In genomic region chr15:93710493-93711149, GRCm38 (mm10) we compare ENCODE assay signal across 19 mouse cellular contexts.
DNase-seq lines count a peak whose midpoint lies in the region; ATAC-seq and TF ChIP-seq lines count a peak whose summit lies in the region.
"Had no signal": no experiment of that assay in that cellular context is flagged by ENCODE, and none has a peak within 500 bp of the region (broad histone marks: within the 10 kb centered on the region; RNA-seq: fewer than 3 reads in every experiment).

No protein-coding gene starts in this region.

- H3K9me3 ChIP-seq in hindbrain, embryonic 10.5 days, result no peaks in the 10 kb centered on the region
- H3K9me3 ChIP-seq in hindbrain, embryonic 14.5 days (ENCODE audit: control insufficient read depth, low read length), result no peaks in the 10 kb centered on the region
- H3K9me3 ChIP-seq in stomach, embryonic 15.5 days, result no peaks in the 10 kb centered on the region
- no peaks in the 10 kb centered on the region for H3K9me3 ChIP-seq in stomach, postnatal 0 days (ENCODE audit: control insufficient read depth, low read length)
- H3K9me3 ChIP-seq: embryonic facial prominence, embryonic 15.5 days; liver, embryonic 13.5 days; neural tube, embryonic 12.5 days had no signal

- no peak for DNase-seq in hindbrain, embryonic 10.5 days (ENCODE audit: low spot score)
- DNase-seq in hindbrain, embryonic 14.5 days (ENCODE audit: low spot score), result no peak
- no peak for DNase-seq in stomach, postnatal 0 days (ENCODE audit: low spot score)
- peak; percentile 27 for DNase-seq in kidney, postnatal 10 days
- no peak for DNase-seq in neural tube, embryonic 10.5 days (ENCODE audit: extremely low spot score, low spot score)
- no peak for DNase-seq in thymus, postnatal 25 days
- DNase-seq in thymus, adult 18-20 months, result no peak
- DNase-seq: cerebellum, postnatal 10 days; gastrocnemius, postnatal 25 days; heart, postnatal 10 days; left cerebral cortex, postnatal 4 days; liver, embryonic 13.5 days; lung, postnatal 14 days; right cerebral cortex, postnatal 14 days had no signal

- H3K9ac ChIP-seq in hindbrain, embryonic 14.5 days, result no peak overlapping the region
- no peak overlapping the region for H3K9ac ChIP-seq in stomach, embryonic 15.5 days
- H3K9ac ChIP-seq in stomach, postnatal 0 days (ENCODE audit: low read length), result no peak overlapping the region
- H3K9ac ChIP-seq: embryonic facial prominence, embryonic 15.5 days; liver, embryonic 13.5 days; neural tube, embryonic 12.5 days had no signal

- ATAC-seq in hindbrain, embryonic 14.5 days (ENCODE audit: low FRiP score), result no peak
- no peak for ATAC-seq in stomach, embryonic 15.5 days (ENCODE audit: insufficient read depth, low FRiP score, low read depth)
- no peak for ATAC-seq in stomach, postnatal 0 days (ENCODE audit: low FRiP score, low TSS enrichment)
- ATAC-seq: forebrain, embryonic 14.5 days; hindbrain, embryonic 16.5 days had no signal

- 93% methylated on average over 15 of the region's 15 CpGs for WGBS in hindbrain, embryonic 10.5 days
- WGBS in hindbrain, embryonic 14.5 days, result 92% methylated on average over 15 of the region's 15 CpGs
- 84% methylated on average over 15 of the region's 15 CpGs for WGBS in stomach, embryonic 15.5 days
- 85% methylated on average over 15 of the region's 15 CpGs for WGBS in stomach, postnatal 0 days

- no peaks in the 10 kb centered on the region for H3K36me3 ChIP-seq in hindbrain, embryonic 10.5 days
- no peaks in the 10 kb centered on the region for H3K36me3 ChIP-seq in hindbrain, embryonic 14.5 days (replicated peaks; ENCODE audit: control insufficient read depth, insufficient read depth)
- H3K36me3 ChIP-seq in stomach, embryonic 15.5 days, result no peaks in the 10 kb centered on the region
- H3K36me3 ChIP-seq in stomach, postnatal 0 days (ENCODE audit: control insufficient read depth, insufficient read depth, low read length), result no peaks in the 10 kb centered on the region
- H3K36me3 ChIP-seq: embryonic facial prominence, embryonic 15.5 days; liver, embryonic 13.5 days; neural tube, embryonic 12.5 days had no signal

- peaks cover 12% of the 10 kb centered on the region; the same call in 1 of the 2 replicates for H3K4me1 ChIP-seq in hindbrain, embryonic 10.5 days (replicated peaks)
- no peaks in the 10 kb centered on the region for H3K4me1 ChIP-seq in hindbrain, embryonic 14.5 days (replicated peaks; ENCODE audit: control insufficient read depth, insufficient read depth, low read length)
- peaks cover 10% of the 10 kb centered on the region; the same call in 1 of the 2 replicates for H3K4me1 ChIP-seq in stomach, embryonic 15.5 days
- no peaks in the 10 kb centered on the region; the same call in 1 of the 2 replicates for H3K4me1 ChIP-seq in stomach, postnatal 0 days (replicated peaks; ENCODE audit: control insufficient read depth, insufficient read depth)
- H3K4me1 ChIP-seq: liver, embryonic 13.5 days had no signal

- no peak for TF ChIP-seq CTCF in stomach, postnatal 0 days (IDR thresholded peaks at IDR 0.05; ENCODE audit: low read depth)

- H3K4me3 ChIP-seq in hindbrain, embryonic 10.5 days, result no peak overlapping the region
- no peak overlapping the region for H3K4me3 ChIP-seq in hindbrain, embryonic 14.5 days (replicated peaks; ENCODE audit: low read length)
- no peak overlapping the region for H3K4me3 ChIP-seq in stomach, embryonic 15.5 days (replicated peaks)
- H3K4me3 ChIP-seq in stomach, postnatal 0 days (ENCODE audit: low read depth, low read length), result no peak overlapping the region
- H3K4me3 ChIP-seq: embryonic facial prominence, embryonic 15.5 days; liver, embryonic 13.5 days; neural tube, embryonic 12.5 days had no signal

- 0 out of 2 replicates have a peak overlapping the region, but pooled peaks have one; percentile 40 for H3K27ac ChIP-seq in hindbrain, embryonic 10.5 days
- no peak overlapping the region for H3K27ac ChIP-seq in hindbrain, embryonic 14.5 days
- 0 out of 2 replicates have a peak overlapping the region, but pooled peaks have one; percentile 14 for H3K27ac ChIP-seq in stomach, embryonic 15.5 days
- H3K27ac ChIP-seq in stomach, postnatal 0 days (replicated peaks), result no peak overlapping the region
- H3K27ac ChIP-seq: liver, embryonic 13.5 days; neural tube, embryonic 12.5 days had no signal

- no peak for TF ChIP-seq EP300 in stomach, postnatal 0 days (optimal IDR thresholded peaks at IDR 0.05)

- H3K4me2 ChIP-seq in hindbrain, embryonic 14.5 days (replicated peaks), result no peak overlapping the region
- H3K4me2 ChIP-seq in stomach, embryonic 15.5 days, result no peak overlapping the region
- no peak overlapping the region for H3K4me2 ChIP-seq in stomach, postnatal 0 days (replicated peaks; ENCODE audit: low read depth)
- H3K4me2 ChIP-seq: embryonic facial prominence, embryonic 15.5 days; liver, embryonic 13.5 days; neural tube, embryonic 12.5 days had no signal

- H3K27me3 ChIP-seq in hindbrain, embryonic 10.5 days (ENCODE audit: insufficient read depth, poor library complexity, severe bottlenecking), result no peaks in the 10 kb centered on the region
- H3K27me3 ChIP-seq in hindbrain, embryonic 14.5 days (ENCODE audit: control insufficient read depth, insufficient read depth, low read length), result no peaks in the 10 kb centered on the region
- H3K27me3 ChIP-seq in stomach, embryonic 15.5 days (replicated peaks), result no peaks in the 10 kb centered on the region
- no peaks in the 10 kb centered on the region for H3K27me3 ChIP-seq in stomach, postnatal 0 days (ENCODE audit: control insufficient read depth, insufficient read depth, low read length)
- H3K27me3 ChIP-seq: embryonic facial prominence, embryonic 15.5 days; liver, embryonic 13.5 days; neural tube, embryonic 12.5 days had no signal

Comparison
In these comparisons a context has a peak if more than half of its experiments do, and no peak if none do; other contexts are left out.
1. H3K27ac ChIP-seq: peak in hindbrain, embryonic 10.5 days (single experiment) and stomach, embryonic 15.5 days (single experiment); none in hindbrain, embryonic 14.5 days (single experiment) and stomach, postnatal 0 days (single experiment).